ENCODE assay signal across 8 mouse cellular contexts in genomic region chr5:72244134-72244533, GRCm38 (mm10).
A peak's percentile ranks its signal among the peaks of the same experiment; 100 is the strongest.
DNase-seq lines count a peak whose midpoint lies in the region; ATAC-seq lines count a peak whose summit lies in the region.
"Had no signal": no experiment of that assay in that cellular context is flagged by ENCODE, and none has a peak within 500 bp of the region (broad histone marks: within the 10 kb centered on the region; RNA-seq: fewer than 3 reads in every experiment).

No protein-coding gene starts in this region.

- H3K4me3 ChIP-seq in midbrain, embryonic 14.5 days (replicated peaks; ENCODE audit: low read depth, low read length) = no peak overlapping the region
- H3K4me3 ChIP-seq in midbrain, embryonic 11.5 days (ENCODE audit: low read depth, low read length) = no peak overlapping the region
- H3K4me3 ChIP-seq: hindbrain, embryonic 15.5 days had no signal

- H3K27me3 ChIP-seq in midbrain, embryonic 14.5 days (ENCODE audit: control insufficient read depth, insufficient read depth, low read length) = no peaks in the 10 kb centered on the region
- H3K27me3 ChIP-seq in midbrain, embryonic 11.5 days (ENCODE audit: control insufficient read depth, insufficient read depth, low read length) = no peaks in the 10 kb centered on the region
- H3K27me3 ChIP-seq in splenic B cell, adult 2 months (ENCODE audit: control insufficient read depth, insufficient read depth, low read length, poor library complexity, severe bottlenecking) = no peaks in the 10 kb centered on the region
- H3K27me3 ChIP-seq: hindbrain, embryonic 15.5 days had no signal

- H3K9ac ChIP-seq in midbrain, embryonic 14.5 days (replicated peaks; ENCODE audit: low read length) = no peak overlapping the region
- H3K9ac ChIP-seq in midbrain, embryonic 11.5 days (ENCODE audit: low read length) = no peak overlapping the region
- H3K9ac ChIP-seq: hindbrain, embryonic 15.5 days had no signal

- no peak overlapping the region for H3K4me2 ChIP-seq in midbrain, embryonic 14.5 days (ENCODE audit: low read length)
- no peak overlapping the region for H3K4me2 ChIP-seq in midbrain, embryonic 11.5 days
- H3K4me2 ChIP-seq: hindbrain, embryonic 15.5 days had no signal

- H3K4me1 ChIP-seq in midbrain, embryonic 14.5 days (ENCODE audit: control insufficient read depth, insufficient read depth, low read length) = no peaks in the 10 kb centered on the region
- H3K4me1 ChIP-seq in midbrain, embryonic 11.5 days (ENCODE audit: control insufficient read depth, insufficient read depth, low read length) = no peaks in the 10 kb centered on the region
- H3K4me1 ChIP-seq: hindbrain, embryonic 15.5 days had no signal

- H3K27ac ChIP-seq in midbrain, embryonic 14.5 days (replicated peaks; ENCODE audit: low read depth, low read length) = no peak overlapping the region
- no peak overlapping the region for H3K27ac ChIP-seq in midbrain, embryonic 11.5 days (ENCODE audit: low read depth, low read length)
- H3K27ac ChIP-seq: hindbrain, embryonic 15.5 days had no signal

- WGBS in midbrain, embryonic 14.5 days = 82% methylated on average over 3 of the region's 3 CpGs
- WGBS in midbrain, embryonic 11.5 days = 84% methylated on average over 3 of the region's 3 CpGs

- DNase-seq in midbrain, embryonic 14.5 days = peak; percentile 67
- DNase-seq in midbrain, embryonic 11.5 days (ENCODE audit: low spot score, missing footprints) = no peak
- peak; percentile 17 for DNase-seq in cerebellum, adult 11-12 months
- peak; percentile 70 for DNase-seq in gastrocnemius, postnatal 10 days
- DNase-seq in layer of hippocampus, postnatal 14 days (ENCODE audit: low spot score in 2 of 2) = peak; percentile 46 to 77
- peak; percentile 15 for DNase-seq in splenic B cell, adult 2 months (ENCODE audit: low read depth, low spot score)
- DNase-seq in urinary bladder, adult 2 months (ENCODE audit: low spot score) = no peak

- no peaks in the 10 kb centered on the region for H3K9me3 ChIP-seq in midbrain, embryonic 14.5 days (ENCODE audit: control insufficient read depth, low read length)
- no peaks in the 10 kb centered on the region for H3K9me3 ChIP-seq in midbrain, embryonic 11.5 days (ENCODE audit: control insufficient read depth, low read length)
- H3K9me3 ChIP-seq: hindbrain, embryonic 15.5 days had no signal

- no peak for ATAC-seq in midbrain, embryonic 14.5 days (ENCODE audit: low FRiP score, low TSS enrichment)
- ATAC-seq in midbrain, embryonic 11.5 days (ENCODE audit: low FRiP score) = no peak

- no peaks in the 10 kb centered on the region for H3K36me3 ChIP-seq in midbrain, embryonic 14.5 days (ENCODE audit: control insufficient read depth, insufficient read depth, low read length)
- H3K36me3 ChIP-seq in midbrain, embryonic 11.5 days (ENCODE audit: control insufficient read depth, insufficient read depth, low read length) = no peaks in the 10 kb centered on the region
- peaks cover 19% of the 10 kb centered on the region for H3K36me3 ChIP-seq in splenic B cell, adult 2 months (ENCODE audit: control insufficient read depth, insufficient read depth, low read length, poor library complexity, severe bottlenecking)

Comparison
In these comparisons a context has a peak if more than half of its experiments do, and no peak if none do; other contexts are left out.
1. DNase-seq: peak in midbrain, embryonic 14.5 days (single experiment), cerebellum, adult 11-12 months (single experiment), gastrocnemius, postnatal 10 days (single experiment), layer of hippocampus, postnatal 14 days (2 of 2) and splenic B cell, adult 2 months (single experiment); none in midbrain, embryonic 11.5 days (single experiment) and urinary bladder, adult 2 months (single experiment).